9 mouse cellular contexts compared by ENCODE assay signal in the genomic region with DNA sequence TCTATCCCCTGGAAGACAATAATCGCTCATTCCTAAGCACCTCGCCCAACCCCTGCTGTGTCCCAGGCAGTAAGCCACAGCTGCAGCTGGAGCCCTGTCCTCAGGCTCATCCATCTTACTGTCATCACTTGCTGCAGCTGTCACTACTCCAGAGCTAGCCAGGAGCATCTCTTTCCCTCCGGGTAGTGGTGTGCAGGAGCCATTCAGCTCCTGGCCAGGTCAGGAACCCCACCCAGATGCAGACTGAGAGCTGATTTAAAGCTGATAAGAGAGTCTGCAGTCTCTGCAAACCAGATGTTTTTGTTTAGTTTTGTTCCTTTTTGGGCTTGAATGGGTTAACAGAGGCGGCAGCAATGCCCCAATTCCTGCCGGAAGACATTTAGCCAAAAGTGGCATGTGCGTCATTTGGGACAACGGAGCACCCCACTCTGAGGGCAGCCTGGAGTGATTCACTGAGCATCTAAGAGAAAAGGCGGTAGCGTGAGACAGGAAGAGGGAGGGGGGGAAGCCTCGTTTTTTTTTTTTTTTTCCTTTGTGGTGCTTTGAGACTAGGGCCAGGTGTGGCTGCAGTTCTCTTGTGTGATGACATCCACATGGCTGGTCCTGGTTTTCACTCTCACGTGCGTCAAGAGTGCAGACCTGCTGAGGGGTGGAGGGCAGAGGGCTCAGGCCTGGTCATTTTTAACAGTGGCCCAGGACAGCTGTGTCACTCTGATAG. TPM values are rescaled to one million over a fixed set of nuclear protein-coding genes. Genes with fewer than 3 reads are reported as not detected.
DNase-seq lines count a peak whose midpoint lies in the region; ATAC-seq and TF ChIP-seq lines count a peak whose summit lies in the region.
"Had no signal": no experiment of that assay in that cellular context is flagged by ENCODE, and none has a peak within 500 bp of the region (broad histone marks: within the 10 kb centered on the region; RNA-seq: fewer than 3 reads in every experiment).

No protein-coding gene starts in this region.

- no peak for TF ChIP-seq CTCF in CH12.LX (conservative IDR thresholded peaks at IDR 0.05 in 1 of 2, IDR thresholded peaks at IDR 0.05 in 1 of 2; ENCODE audit: low read depth in 2 of 2, low read length in 2 of 2)

- no peak for DNase-seq in frontal cortex, postnatal 14 days (ENCODE audit: low spot score in 2 of 2)
- DNase-seq in CH12.LX (ENCODE audit: extremely low read depth), result no peak
- peak; percentile 65 for DNase-seq in embryo, embryonic 10.5 days (ENCODE audit: low spot score)
- DNase-seq in heart, postnatal 4 days, result peak; percentile 32
- DNase-seq in c-Kit-positive CD71-positive TER-119-positive erythroid progenitor cells, embryonic 14.5 days (ENCODE audit: low spot score), result no peak
- DNase-seq in ovary, adult 18-20 months (ENCODE audit: low spot score), result no peak

- no peak for TF ChIP-seq RAD21 in CH12.LX (IDR thresholded peaks at IDR 0.05; ENCODE audit: low read depth, low read length)

- no peak for TF ChIP-seq POLR2A in CH12.LX (IDR thresholded peaks at IDR 0.05; ENCODE audit: low read depth, low read length)

- no peak overlapping the region for H3K9ac ChIP-seq in CH12.LX (ENCODE audit: insufficient read depth, low read depth)
- no peak overlapping the region for H3K9ac ChIP-seq in neural tube, embryonic 12.5 days
- H3K9ac ChIP-seq: liver, embryonic 14.5 days had no signal

- no peak overlapping the region for H3K27ac ChIP-seq in CH12.LX (ENCODE audit: insufficient read depth, low read depth)
- no peak overlapping the region for H3K27ac ChIP-seq in neural tube, embryonic 12.5 days
- H3K27ac ChIP-seq: liver, embryonic 14.5 days had no signal

- WGBS in neural tube, embryonic 12.5 days, result 2% methylated on average over 12 of the region's 12 CpGs

- no peaks in the 10 kb centered on the region for H3K79me2 ChIP-seq in CH12.LX (replicated peaks; ENCODE audit: control insufficient read depth, extremely low read depth, insufficient read depth, poor library complexity, severe bottlenecking)

- no peak for TF ChIP-seq EP300 in CH12.LX (IDR thresholded peaks at IDR 0.05; ENCODE audit: low read length)

- no peak overlapping the region for H3K4me3 ChIP-seq in CH12.LX (replicated peaks in 1 of 3; ENCODE audit: low read depth in 2 of 3, low read length in 2 of 3, poor library complexity in 1 of 3)
- H3K4me3 ChIP-seq in neural tube, embryonic 12.5 days, result no peak overlapping the region

- no peaks in the 10 kb centered on the region for H3K9me3 ChIP-seq in CH12.LX (replicated peaks; ENCODE audit: low read length)
- H3K9me3 ChIP-seq in neural tube, embryonic 12.5 days, result no peaks in the 10 kb centered on the region

- dilution Hi-C loops in CH12.LX (cut with MboI; ENCODE audit: extremely low pct_ligation_motif_present, extremely low pct_unique_long_range_greater_than_20kb, low sequenced_read_pairs), result no loop called here

- H3K27me3 ChIP-seq in CH12.LX (replicated peaks), result peaks cover 78% of the 10 kb centered on the region
- H3K27me3 ChIP-seq in neural tube, embryonic 12.5 days (replicated peaks), result peaks cover 18% of the 10 kb centered on the region; the same call in 1 of the 2 replicates

- in situ Hi-C loops in CH12.LX (cut with MboI; ENCODE audit: low pct_ligation_motif_present, low pct_unique_long_range_greater_than_20kb, low sequenced_read_pairs), result no loop called here

- no peak overlapping the region for H3K4me2 ChIP-seq in CH12.LX (ENCODE audit: insufficient read depth, low read depth, poor library complexity, severe bottlenecking)
- H3K4me2 ChIP-seq in neural tube, embryonic 12.5 days (replicated peaks), result 0 out of 2 replicates have a peak overlapping the region, but pooled peaks have one; percentile 2

- no peaks in the 10 kb centered on the region for H3K36me3 ChIP-seq in CH12.LX (replicated peaks in 1 of 2; ENCODE audit: control insufficient read depth in 1 of 2, insufficient read depth in 1 of 2, low read length in 1 of 2)
- no peaks in the 10 kb centered on the region for H3K36me3 ChIP-seq in neural tube, embryonic 12.5 days

- peak; percentile 72 for ATAC-seq in frontal cortex, adult (ENCODE audit: low TSS enrichment)
- ATAC-seq in neural tube, embryonic 12.5 days (ENCODE audit: low FRiP score, low read depth), result peak; percentile 55; the same call in 1 of the 2 replicates

- H3K4me1 ChIP-seq in CH12.LX (ENCODE audit: control insufficient read depth in 1 of 2, insufficient read depth in 2 of 2), result peaks cover 5 to 20% of the 10 kb centered on the region in 2 experiments; a peak in 3 of 4 replicates
- H3K4me1 ChIP-seq in neural tube, embryonic 12.5 days, result peaks cover 25% of the 10 kb centered on the region

TF ChIP-seq in CH12.LX, 34 proteins besides CTCF, POLR2A, EP300 and RAD21:
- no peak for TF ChIP-seq NRF1 (IDR thresholded peaks at IDR 0.05; ENCODE audit: low read depth, low read length)
- TF ChIP-seq JUND (conservative IDR thresholded peaks at IDR 0.05; ENCODE audit: low read depth, low read length), result no peak
- TF ChIP-seq BHLHE40 (IDR thresholded peaks at IDR 0.05; ENCODE audit: low read depth, low read length), result peak; percentile 41; the same call in 1 of the 2 replicates
- TF ChIP-seq ZNF384 (IDR thresholded peaks at IDR 0.05; ENCODE audit: low read depth, low read length), result peak; percentile 58
TF ChIP-seq in CH12.LX: peak in this region for 2.

RNA-seq across cellular contexts. Expression of gene Syt13, which starts 33.2 kb away (rescaled TPM):
- total RNA-seq in CH12.LX (2012; rRNA removed) (not detected in 2 replicates), CH12.LX (2014; rRNA removed) (not detected in 2 replicates)
- not detected in 2 replicates for polyA plus RNA-seq in CH12.LX (2012; ENCODE audit: insufficient read length, low read depth)
- total RNA-seq in heart, postnatal 4 days (2021), result under 1 TPM; 0.17 to 0.41 TPM
- 33.9 and 46.6 TPM in 2 replicates for polyA plus RNA-seq in neural tube, embryonic 12.5 days (2016; fragmentation: Nextera tagmentation; extraction: Ambion mirVana)

Comparison
In these comparisons a context has a peak if more than half of its experiments do, and no peak if none do; other contexts are left out.
1. DNase-seq: peak in embryo, embryonic 10.5 days (single experiment) and heart, postnatal 4 days (single experiment); none in frontal cortex, postnatal 14 days (0 of 2), CH12.LX (single experiment), c-Kit-positive CD71-positive TER-119-positive erythroid progenitor cells, embryonic 14.5 days (single experiment) and ovary, adult 18-20 months (single experiment).